Mouse (Mus musculus): ENCODE measurements around the gene Prtn3.

Gene Prtn3

DNA sequence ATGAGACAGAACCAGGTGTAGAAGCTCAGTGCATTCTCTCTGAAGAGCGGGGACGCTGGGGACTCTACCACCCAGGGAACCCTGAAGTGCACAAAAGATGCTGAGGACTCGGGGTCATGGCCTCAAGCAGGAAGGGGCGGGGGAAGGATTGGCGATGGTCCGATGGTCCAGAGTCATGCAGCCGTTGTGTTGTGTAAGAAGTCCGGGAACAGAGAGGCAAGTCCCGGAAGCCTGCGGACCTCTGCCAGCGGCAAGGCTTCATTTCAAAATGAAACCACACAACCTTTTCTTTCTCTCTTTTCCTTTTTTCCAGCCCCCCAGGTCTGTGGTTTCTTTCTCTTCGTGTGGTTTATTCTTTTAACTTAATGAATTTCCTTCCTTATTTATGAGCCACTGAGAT is 3.5 kb downstream of the Prtn3 start:
- peak; percentile 72 for DNase-seq

DNA sequence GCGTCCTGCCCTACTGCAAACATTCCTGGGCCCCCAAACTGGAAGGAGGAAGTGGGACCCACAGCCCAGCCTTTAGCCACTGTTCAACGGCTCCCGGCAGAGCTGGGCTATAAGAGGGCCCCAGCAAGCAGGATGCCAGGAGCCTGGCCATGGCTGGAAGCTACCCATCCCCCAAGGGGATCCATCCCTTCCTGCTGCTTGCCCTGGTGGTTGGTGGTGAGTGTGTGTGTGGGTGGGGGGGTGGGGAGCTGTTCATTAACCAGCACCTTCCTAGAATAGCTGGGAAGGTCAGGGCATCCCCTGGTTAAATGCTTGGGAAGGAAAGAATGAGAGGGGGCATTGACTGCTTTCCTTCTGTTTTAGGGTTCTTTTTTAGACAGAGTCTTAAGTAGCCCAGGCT is 5.3 kb downstream of the Prtn3 start:
- DNase-seq: peak; percentile 17

DNA sequence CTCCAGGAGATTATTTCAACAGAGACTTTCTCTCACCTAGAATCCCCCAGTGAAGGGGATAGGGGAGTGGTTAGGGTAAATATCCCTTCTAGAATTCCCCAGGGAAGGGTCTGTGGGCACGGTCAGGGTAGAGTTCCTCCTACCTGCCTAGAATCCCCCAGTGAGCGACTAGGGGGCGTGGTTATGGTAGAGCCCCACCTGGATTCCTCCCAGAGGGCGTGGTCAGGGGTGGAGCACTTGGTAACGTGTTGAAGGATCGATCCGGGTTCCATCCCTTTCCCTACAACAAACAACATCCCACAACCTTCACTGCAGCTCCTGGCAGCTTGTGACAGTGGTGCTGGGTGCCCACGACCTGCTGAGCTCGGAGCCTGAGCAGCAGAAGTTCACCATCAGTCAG is 6.4 kb downstream of the Prtn3 start:
- peak; percentile 24 for DNase-seq

DNA sequence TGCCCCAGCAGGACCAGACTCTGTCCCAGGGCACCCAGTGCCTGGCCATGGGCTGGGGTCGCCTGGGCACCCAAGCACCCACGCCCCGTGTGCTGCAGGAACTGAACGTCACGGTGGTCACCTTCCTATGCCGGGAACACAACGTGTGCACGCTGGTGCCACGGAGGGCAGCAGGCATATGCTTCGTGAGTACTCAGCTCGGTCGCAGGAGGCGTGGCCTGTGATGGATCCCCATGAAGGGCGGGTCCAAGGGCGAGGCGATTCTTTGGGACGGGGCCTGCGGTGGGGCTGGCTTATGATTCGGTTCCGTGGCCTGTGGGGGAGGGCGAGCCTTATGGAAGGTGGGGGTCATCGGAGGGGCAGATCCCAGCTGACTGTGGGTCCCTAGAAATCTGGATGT is 7.7 kb downstream of the Prtn3 start:
- peak; percentile 34 for DNase-seq

DNA sequence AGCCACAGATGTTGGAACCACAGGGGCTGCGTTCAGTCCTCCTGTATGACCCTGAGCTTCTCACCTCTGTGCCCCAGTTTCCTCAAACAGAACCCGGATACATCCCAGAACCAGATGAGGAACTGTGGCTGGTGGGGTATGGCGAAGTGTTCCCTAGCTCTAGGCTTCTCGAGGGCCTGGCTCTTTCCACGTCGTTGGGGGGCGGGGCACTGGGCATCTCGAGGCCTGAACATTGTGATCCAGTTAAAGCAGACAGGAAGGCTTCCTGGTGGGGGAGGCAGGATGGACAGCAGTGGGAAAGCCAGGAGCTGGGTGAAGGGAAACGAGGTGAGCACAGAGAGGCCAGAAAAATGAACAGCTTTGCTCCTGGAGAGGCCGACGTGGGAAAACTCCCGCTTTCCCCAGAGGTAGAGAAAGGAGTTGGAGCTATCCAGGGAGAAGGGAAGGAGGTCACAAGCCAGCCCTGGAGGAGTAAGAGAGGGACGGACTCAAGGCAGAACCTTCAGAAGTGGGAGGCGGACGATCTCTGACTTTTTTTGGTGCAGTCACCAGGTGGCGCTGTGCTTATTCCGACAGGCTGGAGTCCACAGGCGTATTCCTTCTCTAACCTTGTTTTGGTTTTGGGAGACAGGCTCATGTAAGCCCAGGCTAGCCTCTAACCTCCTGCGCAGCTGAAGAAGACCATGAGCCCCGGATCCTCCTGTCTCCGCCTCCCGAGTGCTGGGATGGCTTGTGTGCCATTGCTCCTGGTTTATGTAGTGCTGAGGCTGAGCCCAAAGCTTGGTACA is 9.2 kb downstream of the Prtn3 start:
- peak; percentile 87 for DNase-seq

DNA sequence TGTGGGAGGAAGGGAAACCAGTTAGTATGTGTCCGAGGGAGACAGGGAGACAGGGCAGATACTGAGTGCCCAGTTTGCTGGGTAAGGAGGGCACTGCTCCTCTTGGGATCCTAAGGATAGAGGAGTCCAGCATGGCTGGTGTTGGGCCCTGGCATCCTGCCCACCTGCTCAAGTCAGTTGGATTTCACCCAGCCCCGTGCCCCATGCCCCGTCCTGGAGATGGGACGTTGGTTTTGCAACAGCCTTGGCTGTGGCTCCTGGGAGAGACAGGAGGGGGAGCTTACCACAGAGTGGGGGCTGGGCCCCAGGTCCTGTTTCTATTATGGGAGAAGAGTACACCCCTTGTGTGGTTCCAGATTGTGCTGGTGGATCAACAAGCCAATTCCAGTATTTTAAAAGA is 10.2 kb downstream of the Prtn3 start:
- DNase-seq: peak; percentile 89

DNA sequence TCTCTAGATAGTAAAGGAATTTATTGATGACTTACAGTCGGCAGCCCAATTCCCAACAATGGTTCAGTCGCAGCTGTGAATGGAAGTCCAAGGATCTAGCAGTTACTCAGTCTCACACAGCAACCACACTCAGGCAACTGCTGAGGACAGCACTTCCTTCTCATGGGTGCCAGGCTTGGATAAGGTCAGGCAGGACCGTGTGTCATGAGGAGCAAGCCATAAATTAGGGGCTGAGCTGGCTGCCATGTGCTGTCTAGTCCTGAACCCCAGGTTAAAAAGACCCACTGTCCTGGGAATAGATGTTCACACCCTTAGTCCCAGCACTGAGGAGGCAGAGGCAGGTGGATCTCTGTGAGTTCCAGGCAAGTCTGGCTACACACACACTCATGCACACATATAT is 10.7 kb downstream of the Prtn3 start:
- peak; percentile 7 for DNase-seq

DNA sequence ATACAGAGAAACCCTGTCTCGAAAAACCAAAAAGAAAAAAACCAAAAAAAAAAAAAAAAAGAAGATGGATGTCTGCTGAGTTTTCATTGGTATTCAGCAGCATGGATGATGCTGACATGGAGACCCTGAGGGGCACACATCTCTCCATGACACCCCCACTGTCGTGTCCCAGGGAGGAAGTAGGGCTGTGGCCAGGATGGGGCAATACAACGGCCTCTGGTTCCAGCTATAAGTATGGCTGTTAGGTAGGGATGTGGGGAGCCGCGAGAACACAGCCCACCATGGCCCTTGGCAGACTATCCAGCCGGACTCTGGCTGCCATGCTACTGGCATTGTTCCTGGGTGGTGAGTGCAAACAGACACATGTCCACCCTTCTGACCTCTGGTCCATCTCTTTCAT is 11.8 kb downstream of the Prtn3 start, which contains the start of gene Elane:
TSS of gene Elane (plus strand) at position 194 of the 400 bp plus-strand sequence.
- no peak for DNase-seq

DNA sequence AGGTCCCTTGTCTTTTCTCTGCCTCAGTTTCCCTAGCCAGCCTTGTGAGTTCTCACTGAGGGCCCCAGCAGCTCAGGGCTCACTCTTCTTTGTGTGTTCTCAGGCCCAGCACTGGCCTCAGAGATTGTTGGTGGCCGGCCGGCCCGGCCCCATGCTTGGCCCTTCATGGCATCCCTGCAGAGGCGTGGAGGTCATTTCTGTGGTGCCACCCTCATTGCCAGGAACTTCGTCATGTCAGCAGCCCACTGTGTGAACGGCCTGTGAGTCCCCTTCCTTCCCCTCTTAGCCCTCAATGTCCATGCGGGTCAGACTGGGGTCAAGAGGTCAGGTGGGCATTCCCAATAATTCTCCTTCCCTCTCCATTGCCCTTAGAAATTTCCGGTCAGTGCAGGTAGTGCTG is 12.3 kb downstream of the Prtn3 start:
- no peak for DNase-seq

DNA sequence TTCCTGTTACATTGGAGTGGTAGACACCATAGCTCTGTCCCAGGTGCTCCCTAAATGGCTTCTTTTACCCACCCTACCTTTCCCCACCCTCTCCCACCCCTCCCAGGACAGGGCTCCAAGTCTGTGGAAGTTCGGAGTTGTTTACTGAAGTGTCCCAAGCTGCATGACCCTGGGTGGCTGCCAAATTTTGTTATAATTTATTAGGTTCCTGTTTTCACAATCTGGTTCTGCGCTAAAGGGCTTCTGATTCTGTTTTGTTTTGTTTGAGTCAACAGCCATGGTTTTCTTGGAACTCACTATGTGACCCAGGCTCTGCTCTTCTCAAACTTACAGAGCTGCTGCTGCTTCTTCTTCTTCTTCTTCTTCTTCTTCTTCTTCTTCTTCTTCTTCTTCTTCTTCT is 15.1 kb downstream of the Prtn3 start:
- peak; percentile 78 for DNase-seq

DNA sequence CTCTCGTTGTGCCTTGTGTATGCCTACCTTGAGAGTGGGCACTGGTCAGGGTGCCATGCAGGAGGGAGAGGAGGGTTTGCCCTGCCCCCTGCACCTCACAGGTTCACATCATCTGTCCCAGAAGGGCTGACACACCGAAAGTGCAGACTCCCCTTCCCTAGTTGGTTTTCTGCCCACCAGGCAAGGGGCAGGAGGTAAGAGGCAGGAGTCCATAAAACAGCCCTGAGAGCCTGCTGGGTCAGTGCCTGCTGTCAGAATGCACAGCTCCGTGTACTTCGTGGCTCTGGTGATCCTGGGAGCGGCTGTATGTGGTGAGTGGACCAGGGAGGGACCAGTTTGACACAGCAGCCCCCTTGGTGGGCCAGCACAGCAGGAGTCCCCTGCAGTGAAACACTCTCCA is 16.4 kb downstream of the Prtn3 start, which contains the start of gene Cfd:
TSS of gene Cfd (plus strand) at position 184 of the 400 bp plus-strand sequence.
- no peak for DNase-seq

DNA sequence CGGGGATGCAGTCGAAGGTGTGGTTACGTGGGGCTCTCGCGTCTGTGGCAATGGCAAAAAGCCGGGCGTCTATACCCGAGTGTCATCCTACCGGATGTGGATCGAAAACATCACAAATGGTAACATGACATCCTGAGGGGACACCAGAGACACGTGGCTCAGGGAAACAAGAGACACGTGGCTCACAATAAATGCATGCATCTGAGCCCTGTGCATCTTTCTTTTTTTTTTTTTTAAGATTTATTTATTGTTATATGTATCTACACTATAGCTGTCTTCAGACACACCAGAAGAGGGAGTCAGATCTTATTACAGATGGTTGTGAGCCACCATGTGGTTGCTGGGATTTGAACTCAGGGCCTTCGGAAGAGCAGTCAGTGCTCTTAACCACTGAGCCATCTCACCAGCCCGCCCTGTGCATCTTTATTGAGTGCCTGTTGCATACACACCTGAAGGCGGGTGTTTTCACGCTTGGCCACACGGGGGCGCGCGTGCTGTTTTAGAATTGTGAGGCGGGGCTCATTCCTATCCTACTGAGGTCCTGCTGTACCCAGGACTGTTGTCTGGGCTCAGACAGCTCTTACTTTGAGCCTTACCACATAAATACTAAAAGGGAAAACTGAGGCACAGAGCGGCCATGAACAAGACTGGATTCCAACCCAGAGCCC is 18.3 kb downstream of the Prtn3 start:
- DNase-seq: peak; percentile 80

DNA sequence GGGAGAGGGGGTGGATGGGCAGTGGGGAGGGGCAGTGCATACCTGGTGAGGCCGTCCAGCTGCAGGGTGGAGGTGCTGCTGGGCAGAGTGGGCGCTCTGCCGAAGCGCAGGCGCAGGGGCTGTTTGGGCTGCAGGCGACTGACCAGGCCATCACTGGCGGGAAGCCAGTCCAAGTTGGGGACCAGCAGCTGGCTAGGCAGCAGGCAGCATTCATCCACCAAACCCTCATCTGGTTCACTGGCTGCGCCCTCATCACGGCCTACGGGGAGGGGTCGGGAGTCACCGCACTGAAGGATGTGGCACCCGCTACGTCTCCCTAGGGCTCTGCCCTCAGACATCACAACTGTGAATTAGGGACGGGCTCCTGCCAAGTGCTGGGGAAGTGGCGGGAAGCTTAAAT is 22.0 kb downstream of the Prtn3 start:
- no peak for DNase-seq

DNA sequence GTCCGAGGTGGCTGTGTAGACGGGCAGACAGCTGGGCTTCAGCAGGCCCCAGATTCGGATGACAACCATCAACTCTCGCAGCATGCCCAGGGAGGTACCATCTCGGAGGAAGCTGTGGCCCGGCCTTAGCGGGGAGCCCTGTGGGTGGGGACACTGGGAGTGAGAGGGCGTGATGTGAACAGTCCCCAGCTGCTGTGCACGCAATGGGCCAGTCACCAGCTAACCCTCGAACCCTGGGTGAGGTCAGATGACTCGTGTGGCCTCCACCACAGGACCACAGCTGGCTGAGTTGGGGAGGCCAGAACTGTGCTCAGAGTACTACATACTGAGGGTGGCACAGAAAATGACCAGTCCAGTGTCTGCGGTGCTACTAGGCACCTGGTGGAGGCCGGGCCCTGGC is 22.5 kb downstream of the Prtn3 start:
- DNase-seq: no peak

DNA sequence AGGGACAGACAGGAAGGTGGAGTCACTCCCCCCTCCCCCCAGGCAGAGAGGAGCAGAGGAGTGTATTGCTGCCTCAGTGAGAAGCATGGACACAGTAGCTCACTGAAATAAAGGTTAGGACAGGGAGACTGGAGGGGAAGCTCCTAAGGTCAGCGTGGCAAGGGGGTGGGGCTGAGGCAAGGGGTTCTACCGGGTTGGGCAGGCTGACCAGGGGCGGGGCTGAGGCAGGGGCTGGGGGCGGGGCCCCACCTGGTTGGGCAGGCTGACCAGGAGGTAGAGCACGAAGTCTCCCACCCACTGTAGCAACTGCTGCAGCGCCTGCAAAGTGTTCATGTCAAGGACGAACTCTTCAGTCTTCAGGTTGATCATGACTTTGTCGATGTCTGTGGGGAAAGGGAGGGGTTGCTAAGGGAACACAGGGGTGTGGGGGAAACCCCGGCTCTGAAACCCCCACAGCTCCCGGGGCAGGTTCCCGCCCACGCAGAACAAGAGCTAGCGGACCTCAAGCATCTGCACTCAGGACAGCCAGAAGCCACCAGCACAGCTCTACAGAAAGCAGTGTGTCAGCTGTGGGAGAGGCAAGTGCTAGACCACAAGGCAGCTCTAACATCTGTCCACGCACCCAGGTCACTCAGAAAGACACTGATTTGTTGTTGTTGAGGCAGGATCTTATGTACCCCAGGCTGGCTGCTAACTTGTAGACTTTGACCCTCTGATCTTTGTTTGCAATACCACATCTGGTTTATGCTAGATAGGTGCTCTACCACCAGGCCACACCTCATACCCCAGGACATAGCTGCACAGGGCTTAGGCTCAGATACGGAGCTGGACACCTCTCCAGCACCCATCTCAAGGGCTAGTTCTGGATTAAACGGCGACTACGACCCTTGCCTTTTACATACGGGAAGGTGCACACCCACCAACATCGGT is 23.3 kb downstream of the Prtn3 start:
- peak; percentile 47 for DNase-seq

DNA sequence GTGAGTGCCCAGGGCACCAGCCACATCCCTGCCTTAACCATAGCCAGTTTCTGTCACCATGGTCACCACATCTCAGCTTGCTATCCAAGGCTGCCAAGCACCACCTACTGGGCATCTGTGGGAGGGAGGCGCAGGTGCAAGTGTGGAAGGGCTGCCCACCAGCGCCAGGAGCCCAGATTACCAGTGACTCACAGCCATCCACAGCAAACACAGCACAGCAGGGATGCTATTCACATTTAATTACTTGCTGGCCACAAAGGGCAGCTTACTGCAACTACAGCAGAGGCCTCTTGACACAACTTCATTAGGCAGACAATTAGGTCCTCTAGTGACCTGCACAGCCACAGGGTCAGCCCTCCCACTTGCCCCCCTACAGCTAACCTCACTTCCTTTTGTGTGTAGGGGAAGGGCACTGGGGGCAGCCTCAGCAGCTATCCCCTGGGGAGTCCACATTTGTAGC is 26.7 kb downstream of the Prtn3 start:
- no peak for DNase-seq

DNA sequence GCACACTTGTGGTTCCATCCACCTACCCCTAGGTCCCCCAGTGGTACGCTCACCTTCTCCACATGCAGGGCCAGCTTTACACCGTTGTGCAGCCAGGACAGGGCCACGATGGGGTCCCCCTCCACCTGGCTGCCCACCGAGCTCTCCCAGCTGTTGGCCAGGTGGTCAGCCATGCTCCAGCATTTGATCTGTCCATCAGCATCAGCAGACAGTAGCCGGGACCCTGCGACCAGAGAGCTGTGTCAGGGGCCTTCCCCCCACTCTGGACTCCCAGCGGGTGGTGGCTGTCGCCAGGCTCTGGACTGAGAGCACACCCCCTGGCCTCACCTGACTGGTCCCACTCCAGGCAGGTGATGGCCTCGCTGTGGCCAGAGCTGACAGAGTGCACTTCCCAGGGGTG is 32.4 kb downstream of the Prtn3 start:
- no peak for DNase-seq

DNA sequence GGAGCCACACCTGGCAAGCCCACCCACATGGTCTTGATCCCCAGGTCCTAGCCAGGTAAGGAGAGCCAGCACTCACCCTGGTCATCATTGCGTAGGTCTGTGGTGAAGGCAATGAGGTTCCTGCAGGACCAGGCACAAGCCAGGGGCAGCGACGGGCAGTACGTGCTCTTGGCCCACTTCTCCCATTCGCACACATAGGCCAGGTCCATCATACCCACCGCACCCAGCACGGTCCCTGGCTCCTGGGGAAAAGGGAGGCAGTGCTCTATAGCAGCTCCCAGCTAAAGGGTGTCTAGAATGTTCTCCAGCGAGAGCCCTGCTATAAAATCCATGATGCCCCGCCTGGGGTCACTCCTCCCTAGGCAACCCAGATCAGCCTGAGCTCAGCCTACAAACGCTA is 33.1 kb downstream of the Prtn3 start:
- DNase-seq: no peak

DNA sequence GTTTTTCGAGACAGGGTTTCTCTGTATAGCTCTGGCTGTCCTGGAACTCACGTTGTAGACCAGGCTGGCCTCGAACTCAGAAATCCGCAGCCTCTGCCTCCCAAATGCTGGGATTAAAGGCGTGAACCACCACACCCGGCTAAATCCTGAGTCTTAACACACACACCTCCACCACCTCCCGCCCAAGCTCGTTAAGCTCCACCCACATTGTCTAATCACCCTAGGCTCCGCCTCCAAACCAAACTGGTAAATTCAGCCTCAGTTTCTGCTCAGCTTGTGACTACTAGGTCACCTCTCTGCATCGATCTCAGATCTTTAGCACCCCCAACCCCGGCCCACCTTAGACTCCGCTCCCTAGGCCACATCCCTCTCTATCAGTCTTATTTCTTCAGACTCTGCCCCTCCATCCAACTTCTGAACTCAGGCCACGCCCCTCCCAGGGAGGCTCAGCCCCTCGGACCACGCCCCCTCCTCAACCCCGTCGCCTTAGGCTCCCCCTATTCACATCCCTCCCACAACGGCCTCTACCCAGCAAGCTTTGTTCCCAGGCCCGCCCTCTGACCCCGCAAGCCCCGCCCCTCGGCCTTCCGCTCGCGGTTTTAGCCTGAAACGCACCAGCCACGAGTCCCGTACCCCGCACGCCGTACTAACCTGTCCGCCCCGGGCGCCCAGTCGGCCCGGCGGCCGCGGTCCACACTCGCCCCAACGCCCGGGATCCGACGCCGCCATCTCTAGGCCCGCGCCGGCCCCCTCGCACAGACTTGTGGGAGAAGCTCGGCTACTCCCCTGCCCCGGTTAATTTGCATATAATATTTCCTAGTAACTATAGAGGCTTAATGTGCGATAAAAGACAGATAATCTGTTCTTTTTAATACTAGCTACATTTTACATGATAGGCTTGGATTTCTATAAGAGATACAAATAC is 34.2 kb downstream of the Prtn3 start, which contains the start of gene Med16:
TSS of gene Med16 (minus strand) at position 757 of the 925 bp plus-strand sequence.
- DNase-seq: peak; percentile 97

DNA sequence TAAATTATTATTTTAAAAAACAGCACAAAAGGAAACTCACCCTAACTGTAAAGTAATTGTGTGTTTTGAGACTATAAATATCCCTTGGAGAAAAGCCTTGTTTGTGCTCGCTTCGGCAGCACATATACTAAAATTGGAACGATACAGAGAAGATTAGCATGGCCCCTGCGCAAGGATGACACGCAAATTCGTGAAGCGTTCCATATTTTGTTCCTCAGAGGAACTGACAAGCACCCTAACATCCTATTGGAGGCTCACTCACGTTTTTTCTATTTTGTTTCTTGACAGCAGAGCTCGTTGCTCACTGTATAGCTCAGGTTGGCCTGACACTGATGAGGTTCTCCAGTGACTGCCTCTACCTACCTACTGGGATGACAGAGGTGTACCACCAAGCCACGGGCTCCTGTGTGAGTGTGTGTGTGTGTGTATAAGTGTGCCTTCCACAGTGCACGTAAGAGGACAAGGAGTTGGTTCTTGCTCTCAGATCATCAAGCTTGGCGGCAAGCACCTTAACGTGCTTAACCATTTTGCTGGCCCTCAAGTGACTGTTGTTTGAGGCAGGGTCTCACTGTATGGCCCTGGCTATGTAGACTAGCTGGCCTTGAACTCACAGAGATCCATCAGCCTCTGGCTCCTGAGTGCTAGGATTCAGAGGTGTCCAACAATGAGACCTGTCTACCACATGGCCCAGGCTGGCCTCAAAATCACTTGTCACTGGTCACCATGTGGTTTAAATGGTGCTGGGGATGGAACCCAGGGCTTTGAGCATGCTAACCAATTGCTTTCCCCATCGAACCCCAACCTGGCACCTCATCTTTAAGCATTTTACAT is 35.0 kb downstream of the Prtn3 start:
- DNase-seq: peak; percentile 64

DNA sequence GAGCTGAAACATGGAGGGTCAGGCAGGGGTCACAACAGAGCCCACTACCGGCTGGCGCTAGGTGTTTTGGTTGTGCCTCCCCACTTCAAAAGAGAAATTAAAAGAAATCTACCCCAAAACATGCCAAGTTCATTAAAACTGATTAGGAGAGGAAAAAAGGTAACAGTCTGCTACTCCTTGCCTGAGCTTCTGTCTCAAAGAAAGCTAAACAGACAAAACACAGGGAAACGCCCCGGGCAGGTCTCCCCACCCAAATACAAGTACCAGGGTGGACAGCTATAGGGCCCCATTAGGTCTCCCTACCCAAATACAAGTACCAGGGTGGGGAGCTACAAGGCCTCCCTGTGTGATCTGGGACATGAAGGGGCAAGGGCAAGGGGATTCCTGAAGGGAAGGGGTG is 36.3 kb downstream of the Prtn3 start, which contains the start of gene Gm26602:
TSS of gene Gm26602 (plus strand) at position 301 of the 400 bp plus-strand sequence.
- DNase-seq: no peak

Data from kidney, postnatal 14 days (tissue).